Mouse (Mus musculus) kidney, adult 18-20 months (tissue): Measurements from ENCODE around the gene Gskip.

ENCODE experiments used
- DNase-seq: peaks from one replicate; pipeline ENCODE4 v3.0.0; 2021

Gskip gene

GRCm38 (mm10) chr12:105722657-105723056, 38.0 kb downstream of the Gskip start:
- peak; percentile 9 for DNase-seq

GRCm38 (mm10) chr12:105724616-105725015, 40.0 kb downstream of the Gskip start:
- DNase-seq: no peak

GRCm38 (mm10) chr12:105725736-105726135, 41.1 kb downstream of the Gskip start:
- no peak for DNase-seq

- DNase-seq: no peak
Observed at GRCm38 (mm10) chr12:105727268-105727667, 42.6 kb downstream of the Gskip start.

GRCm38 (mm10) chr12:105727964-105728363, 43.3 kb downstream of the Gskip start:
- DNase-seq: peak; percentile 18

GRCm38 (mm10) chr12:105730851-105731460, 46.3 kb downstream of the Gskip start:
- DNase-seq: no peak

- DNase-seq: no peak
Observed at GRCm38 (mm10) chr12:105733370-105734159, 48.9 kb downstream of the Gskip start.

- DNase-seq: no peak
Observed at GRCm38 (mm10) chr12:105735226-105735888, 50.7 kb downstream of the Gskip start.

GRCm38 (mm10) chr12:105735889-105736251, 51.2 kb downstream of the Gskip start:
- no peak for DNase-seq

- no peak for DNase-seq
Observed at GRCm38 (mm10) chr12:105738316-105739096, 53.9 kb downstream of the Gskip start.

- DNase-seq: peak; percentile 64
Observed at GRCm38 (mm10) chr12:105739656-105740055, 55.0 kb downstream of the Gskip start.

- no peak for DNase-seq
Observed at GRCm38 (mm10) chr12:105748114-105748513, 63.5 kb downstream of the Gskip start.
